Mouse (Mus musculus) myocyte (in vitro differentiated cells): ENCODE measurements around the gene Arl15. TPM values are rescaled to one million over a fixed set of nuclear protein-coding genes. Genes with fewer than 3 reads are reported as not detected.

Experiments used
- H3K27me3 ChIP-seq: one replicate; pipeline ENCODE4 v1.6.1; 2011; ENCODE audit not compliant: control insufficient read depth, insufficient read depth, insufficient read length
- H3K36me3 ChIP-seq: one replicate; pipeline ENCODE4 v1.6.1; 2011; ENCODE audit not compliant: control insufficient read depth, insufficient read depth
- H3K4me2 ChIP-seq: one replicate; pipeline ENCODE4 v1.6.1; 2011; ENCODE audit warnings: low read depth, control low read depth
- H3K4me3 ChIP-seq: one replicate; pipeline ENCODE4 v1.5.1; 2011; ENCODE audit warnings: mild to moderate bottlenecking, control low read depth, moderate library complexity
- H3K79me2 ChIP-seq: one replicate; pipeline ENCODE4 v1.6.1; 2011; ENCODE audit not compliant: control insufficient read depth, insufficient read depth
- H3ac ChIP-seq: one replicate; pipeline ENCODE4 v1.6.1; 2011; ENCODE audit not compliant: control insufficient read depth, insufficient read length
- CEBPB ChIP-seq: IDR thresholded peaks from 2 replicates; pipeline ENCODE4 v1.6.1; 2011; ENCODE audit warnings: mild to moderate bottlenecking, moderate library complexity; ENCODE audit not compliant: poor library complexity, insufficient read depth, severe bottlenecking
- E2F4 ChIP-seq: IDR thresholded peaks from one replicate; pipeline ENCODE4 v1.6.1; 2011; ENCODE audit warnings: mild to moderate bottlenecking, control low read depth, moderate library complexity; ENCODE audit not compliant: insufficient read depth
- MAX ChIP-seq: IDR thresholded peaks from one replicate; pipeline ENCODE4 v1.6.1; 2011; ENCODE audit warnings: low read depth, mild to moderate bottlenecking, control low read depth
- MYOD1 ChIP-seq, 3 experiments: IDR thresholded peaks; one replicate each; pipeline ENCODE4 v1.6.1; 2011; ENCODE audit warnings: control low read depth in 2 of 3, low read depth in 2 of 3, mild to moderate bottlenecking in 2 of 3, moderate library complexity in 1 of 3; ENCODE audit not compliant: insufficient read length in 2 of 3, control insufficient read depth in 1 of 3
- MYOG ChIP-seq, 3 experiments: IDR thresholded peaks; one replicate each; pipeline ENCODE4 v1.6.1; 2011; ENCODE audit warnings: control low read depth in 2 of 3, low read depth in 2 of 3, mild to moderate bottlenecking in 2 of 3; ENCODE audit not compliant: insufficient read length in 2 of 3, control insufficient read depth in 1 of 3, insufficient read depth in 1 of 3
- POLR2A ChIP-seq: IDR thresholded peaks from one replicate; pipeline ENCODE4 v1.6.1; 2011; ENCODE audit warnings: low read depth, mild to moderate bottlenecking, control low read depth, moderate library complexity; ENCODE audit not compliant: insufficient read length
- POLR2AphosphoS2 ChIP-seq: IDR thresholded peaks from one replicate; pipeline ENCODE4 v1.6.1; 2011; ENCODE audit warnings: low read depth, control low read depth; ENCODE audit not compliant: insufficient read length
- REST ChIP-seq: IDR thresholded peaks from one replicate; pipeline ENCODE4 v1.6.1; 2011; ENCODE audit warnings: mild to moderate bottlenecking, control low read depth, moderate library complexity; ENCODE audit not compliant: insufficient read depth, insufficient read length
- SRF ChIP-seq: IDR thresholded peaks from one replicate; pipeline ENCODE4 v1.6.1; 2011; ENCODE audit warnings: low read depth; ENCODE audit not compliant: control insufficient read depth, insufficient read length
- TCF12 ChIP-seq: IDR thresholded peaks from one replicate; pipeline ENCODE4 v1.6.1; 2011; ENCODE audit warnings: mild to moderate bottlenecking, control low read depth; ENCODE audit not compliant: poor library complexity, insufficient read depth, severe bottlenecking
- TCF3 ChIP-seq: IDR thresholded peaks from one replicate; pipeline ENCODE4 v1.6.1; 2011; ENCODE audit warnings: low read depth, control low read depth; ENCODE audit not compliant: insufficient read length
- USF1 ChIP-seq: IDR thresholded peaks from one replicate; pipeline ENCODE4 v1.6.1; 2011; ENCODE audit warnings: low read depth, mild to moderate bottlenecking, control low read depth, moderate library complexity
- polyA plus RNA-seq: library from polyadenylated mRNA; unstranded; fragments of >200 nt; fragmentation: generic; extraction: Trizol; gene quantifications from one replicate; pipeline ENCODE4 v1.2.1, GENCODE M21; 2012; ENCODE audit warnings: missing spikeins

The Arl15 gene
- polyA plus RNA-seq, 1 experiment = 11.1 TPM

GRCm38 (mm10) chr13:113761717-113762116, 32.6 kb upstream of the Arl15 start:
- no peaks in the 10 kb centered on the region for H3K79me2 ChIP-seq
- TF ChIP-seq SRF (no peak), TCF3 (no peak), CEBPB (no peak), REST (no peak), MYOG (IDR thresholded peaks at IDR 0.05; ENCODE audit: control insufficient read depth in 1 of 3, insufficient read depth in 1 of 3, insufficient read length in 2 of 3, low read depth in 2 of 3) (no peak), MYOD1 (IDR thresholded peaks at IDR 0.05; ENCODE audit: control insufficient read depth in 1 of 3, insufficient read length in 2 of 3, low read depth in 2 of 3) (no peak), USF1 (no peak), POLR2A (no peak), MAX (no peak), POLR2AphosphoS2 (no peak), E2F4 (no peak), TCF12 (no peak)
- H3ac ChIP-seq = no peak overlapping the region
- no peaks in the 10 kb centered on the region for H3K36me3 ChIP-seq
- H3K4me3 ChIP-seq = no peak overlapping the region
- no peak overlapping the region for H3K4me2 ChIP-seq
- no peaks in the 10 kb centered on the region for H3K27me3 ChIP-seq

GRCm38 (mm10) chr13:113762766-113763516, 31.4 kb upstream of the Arl15 start:
- H3K4me3 ChIP-seq = no peak overlapping the region

GRCm38 (mm10) chr13:113765411-113765810, 28.9 kb upstream of the Arl15 start:
- H3K36me3 ChIP-seq = no peaks in the 10 kb centered on the region
- no peaks in the 10 kb centered on the region for H3K79me2 ChIP-seq
- no peaks in the 10 kb centered on the region for H3K27me3 ChIP-seq
- H3K4me2 ChIP-seq = no peak overlapping the region
- H3K4me3 ChIP-seq = no peak overlapping the region
- TF ChIP-seq TCF3 (no peak), MYOG (IDR thresholded peaks at IDR 0.05; ENCODE audit: control insufficient read depth in 1 of 3, insufficient read depth in 1 of 3, insufficient read length in 2 of 3, low read depth in 2 of 3) (no peak), USF1 (no peak), MYOD1 (IDR thresholded peaks at IDR 0.05; ENCODE audit: control insufficient read depth in 1 of 3, insufficient read length in 2 of 3, low read depth in 2 of 3) (no peak), SRF (no peak), CEBPB (no peak), POLR2AphosphoS2 (no peak), E2F4 (no peak), REST (no peak), MAX (no peak), POLR2A (no peak), TCF12 (no peak)
- H3ac ChIP-seq = no peak overlapping the region

More at GRCm38 (mm10) chr13:113762766-113763516, 31.4 kb upstream of the Arl15 start:
- Histone ChIP-seq H3K4me2 (no peak overlapping the region), H3K27me3 (no peaks in the 10 kb centered on the region), H3ac (no peak overlapping the region), H3K79me2 (no peaks in the 10 kb centered on the region), H3K36me3 (no peaks in the 10 kb centered on the region)
- TF ChIP-seq TCF12 (no peak), MAX (no peak), POLR2A (no peak), POLR2AphosphoS2 (no peak), MYOD1 (IDR thresholded peaks at IDR 0.05; ENCODE audit: control insufficient read depth in 1 of 3, insufficient read length in 2 of 3, low read depth in 2 of 3) (no peak), TCF3 (no peak), E2F4 (no peak), MYOG (IDR thresholded peaks at IDR 0.05; ENCODE audit: control insufficient read depth in 1 of 3, insufficient read depth in 1 of 3, insufficient read length in 2 of 3, low read depth in 2 of 3) (no peak), REST (no peak), SRF (no peak), USF1 (no peak), CEBPB (no peak)

GRCm38 (mm10) chr13:113769829-113770228, 24.5 kb upstream of the Arl15 start:
- no peak for TF ChIP-seq SRF
- TF ChIP-seq POLR2AphosphoS2 = no peak
- no peak for TF ChIP-seq POLR2A
- TF ChIP-seq CEBPB = no peak
- TF ChIP-seq MAX = no peak
- TF ChIP-seq USF1 = no peak
- no peak for TF ChIP-seq REST
- TF ChIP-seq E2F4 = no peak
- no peak for TF ChIP-seq MYOG (IDR thresholded peaks at IDR 0.05; ENCODE audit: control insufficient read depth in 1 of 3, insufficient read depth in 1 of 3, insufficient read length in 2 of 3, low read depth in 2 of 3)
- no peak for TF ChIP-seq TCF3
- no peak for TF ChIP-seq MYOD1 (IDR thresholded peaks at IDR 0.05; ENCODE audit: control insufficient read depth in 1 of 3, insufficient read length in 2 of 3, low read depth in 2 of 3)
- TF ChIP-seq TCF12 = no peak
- no peak overlapping the region for H3K4me3 ChIP-seq
- H3K36me3 ChIP-seq = no peaks in the 10 kb centered on the region
- no peak overlapping the region for H3K4me2 ChIP-seq
- no peaks in the 10 kb centered on the region for H3K79me2 ChIP-seq
- H3ac ChIP-seq = no peak overlapping the region
- H3K27me3 ChIP-seq = no peaks in the 10 kb centered on the region
